Mouse (Mus musculus): ENCODE data around the gene Rab31. TPM values are rescaled to one million over a fixed set of nuclear protein-coding genes. Genes with fewer than 3 reads are reported as not detected.

The Rab31 gene
- 3.6 TPM for polyA plus RNA-seq (2017; shearing (Covaris generic))

DNA sequence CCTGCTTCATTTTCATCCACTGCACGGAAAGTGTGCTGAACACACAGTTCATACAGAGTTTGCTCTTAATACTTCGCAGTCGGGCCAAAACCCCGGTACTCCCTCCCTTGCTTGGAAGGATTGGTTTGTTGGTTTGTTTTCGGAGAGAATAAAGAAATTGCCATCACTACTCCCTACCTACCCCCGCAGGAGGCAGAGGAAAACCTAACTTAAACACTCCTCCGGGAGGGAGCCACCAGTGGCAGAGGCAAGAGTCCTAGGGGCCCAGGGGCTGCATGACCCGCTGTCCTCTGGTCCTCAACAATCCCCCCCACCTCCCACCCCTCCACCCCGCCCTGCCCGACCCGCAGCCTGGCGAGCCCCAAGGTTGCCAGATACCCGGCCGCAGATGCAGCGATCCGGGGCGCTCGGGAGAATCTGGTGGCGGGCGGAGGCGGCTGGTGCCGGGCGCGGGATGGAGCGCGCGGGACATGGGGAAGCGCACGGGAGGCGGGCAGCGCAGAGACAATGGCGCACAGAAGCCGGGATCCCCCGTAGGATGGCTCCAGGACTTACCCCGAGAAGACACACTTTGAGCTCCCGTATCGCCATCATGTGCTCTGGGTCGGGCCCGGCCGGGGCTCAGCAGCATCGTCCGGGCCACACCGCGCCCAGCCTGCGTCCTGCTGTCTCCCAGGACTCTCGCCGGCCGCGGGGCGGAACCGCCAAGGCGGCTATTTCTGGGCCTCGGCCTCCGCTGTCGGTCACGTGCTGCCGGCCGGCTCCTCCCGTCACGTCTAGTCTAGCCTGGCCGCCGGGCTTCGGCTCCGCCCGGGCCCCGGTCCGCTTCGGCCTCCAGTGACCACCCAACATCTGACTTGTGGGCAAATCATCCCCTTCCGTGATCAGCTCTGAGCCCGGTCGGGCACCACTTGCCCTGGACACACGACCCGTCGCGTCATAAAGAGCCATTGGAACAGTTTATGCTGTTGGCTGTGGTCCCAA is at the start of gene Rab31:
Gene Rab31, minus strand, starts transcription at position 802 of the 984 bp plus-strand sequence.

DNA sequence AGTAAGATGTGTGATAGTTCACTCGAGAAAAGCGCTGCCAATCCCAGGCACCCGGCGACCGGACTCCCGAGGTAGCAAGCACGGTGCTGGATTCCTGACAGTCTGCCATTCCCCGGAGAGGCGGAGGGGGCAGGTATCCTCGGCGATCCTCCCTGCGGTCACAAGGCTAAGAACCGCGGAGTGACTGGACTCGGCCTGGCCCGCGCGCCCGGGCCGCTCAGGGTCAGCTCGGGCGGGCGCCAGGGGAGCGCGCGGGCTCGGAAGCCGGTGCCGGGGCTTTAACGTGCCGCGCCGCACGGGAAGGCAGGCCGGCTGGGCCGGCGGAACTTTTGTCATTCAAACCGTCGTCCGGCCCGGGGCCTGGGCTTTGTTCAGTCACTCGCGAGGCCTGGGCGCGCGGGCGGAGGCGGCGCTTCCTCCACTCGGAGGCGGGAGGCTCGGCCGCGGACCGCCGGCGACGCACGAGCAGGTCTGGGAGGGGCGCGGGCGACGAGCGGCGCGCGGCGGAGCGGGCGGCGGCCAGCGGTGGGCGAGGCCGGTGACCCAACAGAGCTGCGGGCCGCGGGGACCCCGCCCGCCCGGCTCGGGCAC is 10.1 kb upstream of the Rab31 start, which contains the start of gene Ppp4r1:
Gene Ppp4r1, plus strand, starts transcription at position 23 of the 591 bp plus-strand sequence.

DNA sequence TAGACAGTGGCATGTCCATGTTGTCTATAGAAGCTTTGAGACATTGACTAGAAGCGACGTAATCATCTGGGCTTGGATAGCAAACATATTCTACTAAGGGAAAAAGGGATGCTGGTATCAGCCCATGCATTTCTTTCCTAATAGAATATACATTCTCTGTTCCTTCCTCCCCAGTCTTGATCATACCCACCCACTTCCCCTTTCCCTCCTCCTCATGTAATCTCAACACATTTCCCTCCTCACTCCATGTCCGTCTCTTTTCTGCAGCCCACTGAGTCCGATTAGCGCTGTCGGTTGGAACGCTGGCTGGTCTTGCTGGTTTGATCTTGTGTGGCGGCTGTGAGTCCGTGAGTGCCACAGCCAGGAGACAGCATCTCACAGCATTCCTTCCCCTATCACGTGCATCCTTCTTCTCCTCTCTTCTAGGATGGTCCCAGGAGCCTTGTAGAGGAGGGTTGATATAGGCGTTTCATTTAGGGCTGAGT is 130.8 kb downstream of the Rab31 start, which contains the start of gene Txndc2:
Gene Txndc2, minus strand, starts transcription at position 435 of the 485 bp plus-strand sequence.

DNA sequence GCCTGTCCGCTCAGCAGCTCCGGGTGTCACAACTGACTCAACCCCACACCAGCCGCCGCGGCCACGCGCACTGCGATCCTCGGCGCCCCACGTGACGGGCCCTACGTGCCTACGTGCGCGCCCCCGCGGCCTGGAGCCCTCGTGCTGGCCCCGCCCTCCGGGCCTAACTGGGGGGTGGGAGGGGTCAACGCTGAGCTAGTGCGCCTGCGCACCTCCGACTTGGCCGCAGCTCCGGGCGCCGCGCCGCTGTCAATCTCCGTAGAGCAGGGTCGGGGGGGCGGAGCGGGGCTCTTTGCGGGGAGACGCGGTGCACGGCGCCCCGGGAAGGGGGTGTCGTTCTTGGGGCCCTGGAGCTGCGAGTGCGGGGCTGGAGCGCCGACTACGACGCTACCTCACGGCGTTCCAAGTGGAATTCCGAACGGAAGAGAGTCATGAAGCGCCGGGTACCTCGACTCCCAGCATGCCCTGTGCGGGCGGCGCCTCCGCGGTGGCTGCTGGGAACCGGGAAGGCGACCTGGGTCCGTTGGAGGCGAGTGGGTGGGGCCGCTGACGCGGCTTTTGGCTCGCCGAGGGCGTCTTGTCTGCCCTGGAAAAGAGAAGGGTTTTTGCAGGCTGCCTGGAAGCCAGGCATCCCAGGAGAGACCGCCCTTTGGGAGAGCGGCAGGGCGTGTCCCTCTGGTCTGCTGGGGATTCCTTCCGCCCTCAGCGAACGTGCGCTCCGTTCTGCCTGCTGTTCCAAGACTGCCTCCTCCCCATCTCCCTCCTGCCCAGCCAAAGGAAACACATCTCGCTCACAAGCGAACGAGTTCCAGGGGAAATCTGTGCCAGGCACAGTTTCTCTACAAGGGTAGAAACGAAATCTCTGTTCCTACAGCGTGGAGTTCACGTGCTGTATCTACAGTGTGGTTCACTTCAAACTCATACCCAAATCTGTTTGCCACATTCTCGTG is 158.8 kb downstream of the Rab31 start, which contains the start of gene Vapa:
Gene Vapa, minus strand, starts transcription at position 93 of the 950 bp plus-strand sequence.

Other genes with a start within 250 kb of the Rab31 start
- gene Tmem232, start 232.0 kb downstream of the Rab31 start, polyA plus RNA-seq (2017; shearing (Covaris generic)): not detected
- gene Vapa, start 159.2 kb downstream of the Rab31 start, polyA plus RNA-seq (2017; shearing (Covaris generic)): 29.2 TPM
- not detected for gene Txndc2, start 130.6 kb downstream of the Rab31 start, polyA plus RNA-seq (2017; shearing (Covaris generic))
- gene Ppp4r1, start 9.8 kb upstream of the Rab31 start, polyA plus RNA-seq (2017; shearing (Covaris generic)): 23.9 TPM
- 76.3 TPM for gene Ralbp1, start 113.0 kb upstream of the Rab31 start, polyA plus RNA-seq (2017; shearing (Covaris generic))
- 68.8 TPM for gene Twsg1, start 178.5 kb upstream of the Rab31 start, polyA plus RNA-seq (2017; shearing (Covaris generic))